Mouse (Mus musculus) sigmoid colon, adult 10 weeks (tissue): ENCODE results near the gene Gbp2. TPM values are rescaled to one million over a fixed set of nuclear protein-coding genes. Genes with fewer than 3 reads are reported as not detected.

Experiments used
- polyA plus RNA-seq: library from polyadenylated mRNA; stranded (reverse); fragments of 350-450 nt; fragmentation: Illumina TruSeq; extraction: RNeasy Lipid Tissue Mini Kit (QIAGEN cat#74804); gene quantifications from one replicate; pipeline ENCODE4 v1.2.3, GENCODE M21; 2014; ENCODE audit warnings: low read depth, low replicate concordance

Gbp2 gene
- 66.9 TPM for polyA plus RNA-seq

DNA sequence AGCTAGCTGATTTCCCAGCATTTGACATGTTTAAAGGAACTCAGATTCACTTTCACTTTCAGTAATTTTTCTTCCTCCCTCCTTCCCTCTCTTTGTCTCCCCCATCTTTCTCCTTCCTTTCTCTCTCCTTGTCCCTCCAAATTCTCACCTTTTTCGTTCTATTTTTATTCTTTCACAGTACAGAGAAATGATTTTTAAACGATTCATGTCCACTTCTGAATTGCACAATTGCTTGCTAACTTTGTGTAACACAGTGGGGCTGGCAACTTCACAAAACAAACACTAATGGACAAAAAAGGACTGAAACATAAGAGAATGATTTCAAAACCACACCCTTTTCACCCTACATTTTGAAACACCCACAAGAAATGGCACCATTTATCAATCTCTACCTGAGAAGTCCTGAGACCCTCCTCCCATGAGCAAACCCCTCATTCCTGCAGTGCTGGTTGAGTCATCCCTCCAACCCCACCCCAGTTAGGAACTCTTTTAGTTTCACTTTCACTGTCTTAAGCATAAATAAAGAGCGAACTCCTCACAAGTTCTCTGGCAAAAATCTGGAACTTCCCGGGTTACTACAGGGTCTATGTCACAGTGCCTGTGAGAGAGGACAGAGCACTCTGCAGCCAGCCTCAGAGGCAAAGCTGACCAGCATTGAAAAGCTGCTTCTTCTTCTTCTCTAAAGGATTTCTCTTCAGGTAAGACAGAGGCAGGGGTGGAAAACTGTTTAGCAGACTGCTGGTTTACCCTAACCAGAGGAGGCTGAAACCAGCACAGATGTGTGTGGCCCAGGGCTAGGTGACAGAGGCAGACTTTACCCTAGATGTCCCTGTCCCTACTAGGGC, at the start of gene Gbp2:
Gene Gbp2, plus strand, starts transcription at position 492 of the 845 bp plus-strand sequence.

GRCm38 (mm10) chr3:142594547-142594946, 25.9 kb upstream of the Gbp2 start, which contains the start of gene Gbp2b:
Gene Gbp2b, plus strand, starts transcription at chr3:142594847.

Other genes with a start within 250 kb of the Gbp2 start
- 111 TPM for gene Pdlim5, start 224.9 kb upstream of the Gbp2 start, polyA plus RNA-seq
- gene Gbp5, start 126.6 kb upstream of the Gbp2 start, polyA plus RNA-seq, result 8.7 TPM
- gene Gbp7, start 90.3 kb upstream of the Gbp2 start, polyA plus RNA-seq, result 38.3 TPM
- gene Gbp3, start 60.6 kb upstream of the Gbp2 start, polyA plus RNA-seq, result 24.2 TPM
- gene Gbp2b, start 25.8 kb upstream of the Gbp2 start, polyA plus RNA-seq, result 5.6 TPM
- gene Kyat3, start 80.4 kb downstream of the Gbp2 start, polyA plus RNA-seq, result 18.6 TPM
- gene Gtf2b, start 144.4 kb downstream of the Gbp2 start, polyA plus RNA-seq, result 56.7 TPM